Mouse (Mus musculus): Measurements from ENCODE around the gene Pip4k2b. TPM values are rescaled to one million over a fixed set of nuclear protein-coding genes. Genes with fewer than 3 reads are reported as not detected.

Gene Pip4k2b
- polyA plus RNA-seq, 1 experiment from 2014 or later: 3.7 TPM

DNA sequence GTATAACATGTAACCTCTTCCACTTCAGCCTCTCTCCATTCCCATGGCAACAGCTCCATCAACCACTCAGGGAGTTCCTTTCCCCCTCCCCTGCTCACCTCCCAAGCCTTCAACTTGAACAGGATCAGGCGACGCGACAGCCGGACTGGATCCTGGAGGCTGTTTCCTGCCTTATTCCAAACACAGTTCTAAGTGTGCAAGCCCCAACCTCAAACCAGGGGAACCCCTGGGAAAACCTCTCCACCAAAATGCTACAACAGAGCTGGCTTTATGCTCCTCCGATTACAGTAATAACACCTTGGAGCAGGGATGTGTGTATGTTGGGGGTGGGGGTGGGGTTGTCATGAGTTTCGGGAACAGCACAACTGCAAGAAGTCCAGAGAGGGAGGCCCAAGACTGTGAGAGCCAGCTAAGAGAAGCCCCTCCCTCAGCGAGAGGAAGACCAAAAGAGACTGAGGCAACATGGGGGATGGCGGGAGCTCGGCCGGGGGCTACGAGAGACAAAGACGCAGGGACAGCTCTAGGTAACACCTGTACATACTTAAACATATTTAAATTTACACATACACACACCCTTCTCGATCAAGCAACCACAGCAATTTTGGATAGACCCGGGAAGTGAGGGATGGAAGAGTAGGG is 46.5 kb downstream of the Pip4k2b start:
- Histone ChIP-seq H3K36me3 (peaks cover 3% of the 10 kb centered on the region; the same call in 1 of the 2 replicates), H3K9ac (replicated peaks) (peak overlapping the region; percentile 96), H3K27ac (peak overlapping the region; percentile 99), H3K4me2 (replicated peaks) (peak overlapping the region; percentile 94), H3K4me3 (replicated peaks) (peak overlapping the region; percentile 77), H3K27me3 (no peaks in the 10 kb centered on the region), H3K4me1 (replicated peaks) (peaks cover 68% of the 10 kb centered on the region), H3K9me3 (no peaks in the 10 kb centered on the region)
- no peak for ATAC-seq
- WGBS: under 1% methylated on average over 14 of the region's 14 CpGs

DNA sequence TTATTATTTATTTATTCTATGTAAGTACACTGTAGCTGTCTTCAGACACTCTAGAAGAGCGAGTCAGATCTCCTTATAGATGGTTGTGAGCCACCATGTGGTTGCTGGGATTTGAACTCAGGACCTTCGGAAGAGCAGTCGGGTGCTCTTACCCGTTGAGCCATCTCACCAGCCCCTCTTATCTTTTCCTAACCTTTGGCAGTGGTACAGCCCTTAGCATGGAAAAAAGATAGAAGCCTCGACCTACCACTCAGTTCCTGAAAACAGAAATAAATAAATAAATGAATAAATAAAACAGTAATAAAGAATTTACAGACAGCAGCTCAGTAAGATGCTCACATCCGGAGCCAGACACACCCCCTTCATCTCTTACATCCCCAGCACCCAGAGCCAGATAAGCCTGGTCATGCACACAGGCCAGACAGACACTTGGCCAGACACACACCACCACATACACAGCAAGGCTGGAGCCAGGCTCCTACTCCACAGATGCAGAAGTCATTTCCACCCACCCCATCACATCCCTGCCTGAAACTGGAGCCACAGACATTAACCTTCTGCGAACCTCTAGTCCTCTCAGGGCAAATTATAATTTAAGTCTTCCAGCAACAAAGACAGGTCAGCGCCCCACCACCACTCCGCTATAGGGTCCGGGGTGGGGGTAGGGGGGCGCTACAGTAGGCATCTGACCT is 47.2 kb downstream of the Pip4k2b start:
- H3K9ac ChIP-seq (replicated peaks): peak overlapping the region; percentile 96
- 55% methylated on average over 11 of the region's 11 CpGs for WGBS
- peaks cover 68% of the 10 kb centered on the region for H3K4me1 ChIP-seq (replicated peaks)
- peak overlapping the region; percentile 99 for H3K27ac ChIP-seq
- H3K4me2 ChIP-seq (replicated peaks): peak overlapping the region; percentile 94
- peaks cover 10% of the 10 kb centered on the region for H3K36me3 ChIP-seq
- peak overlapping the region; percentile 77 for H3K4me3 ChIP-seq (replicated peaks)
- no peaks in the 10 kb centered on the region for H3K27me3 ChIP-seq
- ATAC-seq: no peak
- no peaks in the 10 kb centered on the region for H3K9me3 ChIP-seq

DNA sequence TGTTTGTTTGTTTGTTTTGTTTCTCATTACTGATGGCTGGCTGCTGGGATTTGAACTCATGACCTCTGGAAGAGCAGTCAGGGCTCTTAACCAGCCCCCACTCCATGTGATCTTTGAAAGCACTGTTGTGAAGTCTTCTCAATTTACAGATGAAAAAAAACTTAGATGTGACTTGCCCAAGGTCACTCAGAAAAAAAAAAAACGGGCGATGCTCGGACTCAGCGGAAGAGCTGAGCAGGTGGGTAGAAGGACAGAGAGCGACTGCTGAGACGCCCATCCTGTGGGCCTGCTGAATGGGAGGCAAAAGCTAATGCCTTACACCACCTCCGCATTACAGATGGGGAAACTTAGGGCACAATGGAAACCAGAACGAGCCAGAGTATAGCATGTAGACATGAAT is 47.8 kb downstream of the Pip4k2b start:
- H3K9ac ChIP-seq (replicated peaks): peak overlapping the region; percentile 96; the same call in 1 of the 2 replicates
- no peaks in the 10 kb centered on the region for H3K27me3 ChIP-seq
- ATAC-seq: no peak
- H3K4me2 ChIP-seq (replicated peaks): peak overlapping the region; percentile 94
- peak overlapping the region; percentile 82 for H3K27ac ChIP-seq
- peaks cover 62% of the 10 kb centered on the region for H3K4me1 ChIP-seq (replicated peaks)
- peak overlapping the region; percentile 77 for H3K4me3 ChIP-seq (replicated peaks)
- WGBS: 78% methylated on average over 8 of the region's 8 CpGs
- no peaks in the 10 kb centered on the region for H3K9me3 ChIP-seq
- peaks cover 16% of the 10 kb centered on the region for H3K36me3 ChIP-seq

DNA sequence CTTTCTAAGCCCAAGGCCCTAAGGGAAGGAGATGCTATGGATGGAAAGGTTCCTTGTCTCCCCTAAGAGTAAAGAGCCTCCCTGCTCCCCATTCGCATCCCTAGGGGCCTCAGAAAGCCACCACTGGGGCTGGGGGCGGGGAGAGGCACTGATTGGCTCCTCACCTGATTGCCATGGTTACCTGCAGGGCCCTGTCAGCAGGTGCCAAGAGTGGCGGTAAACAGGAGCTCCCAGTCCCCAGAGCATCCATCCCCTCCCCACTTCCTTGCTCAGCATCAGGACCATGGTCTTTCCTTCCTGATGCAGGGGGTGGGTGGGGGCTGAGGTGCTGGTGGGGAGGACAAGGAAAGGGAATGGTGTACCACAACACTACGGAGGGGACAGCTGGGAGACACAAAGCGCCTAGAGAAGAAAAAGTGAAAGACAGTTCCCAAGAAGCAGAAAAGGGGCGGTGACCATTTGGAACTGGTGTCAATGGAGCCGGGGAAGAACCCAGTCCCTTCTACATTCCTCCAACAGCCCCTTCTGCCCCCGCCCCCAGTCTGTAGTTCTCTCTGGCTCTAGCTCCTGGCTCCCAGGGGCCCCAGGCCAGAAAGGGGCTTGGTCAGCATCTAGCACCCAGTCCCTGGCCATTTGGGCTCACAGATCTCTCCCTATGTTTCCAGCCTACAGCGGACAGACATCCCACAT is 48.6 kb downstream of the Pip4k2b start:
- Histone ChIP-seq H3K4me1 (replicated peaks) (peaks cover 54% of the 10 kb centered on the region), H3K4me2 (replicated peaks) (peak overlapping the region; percentile 94), H3K9me3 (no peaks in the 10 kb centered on the region), H3K9ac (replicated peaks) (peak overlapping the region; percentile 61), H3K36me3 (peaks cover 25% of the 10 kb centered on the region), H3K27me3 (no peaks in the 10 kb centered on the region), H3K4me3 (replicated peaks) (peak overlapping the region; percentile 77), H3K27ac (peak overlapping the region; percentile 82)
- ATAC-seq: no peak
- WGBS: 18% methylated on average over 9 of the region's 9 CpGs

DNA sequence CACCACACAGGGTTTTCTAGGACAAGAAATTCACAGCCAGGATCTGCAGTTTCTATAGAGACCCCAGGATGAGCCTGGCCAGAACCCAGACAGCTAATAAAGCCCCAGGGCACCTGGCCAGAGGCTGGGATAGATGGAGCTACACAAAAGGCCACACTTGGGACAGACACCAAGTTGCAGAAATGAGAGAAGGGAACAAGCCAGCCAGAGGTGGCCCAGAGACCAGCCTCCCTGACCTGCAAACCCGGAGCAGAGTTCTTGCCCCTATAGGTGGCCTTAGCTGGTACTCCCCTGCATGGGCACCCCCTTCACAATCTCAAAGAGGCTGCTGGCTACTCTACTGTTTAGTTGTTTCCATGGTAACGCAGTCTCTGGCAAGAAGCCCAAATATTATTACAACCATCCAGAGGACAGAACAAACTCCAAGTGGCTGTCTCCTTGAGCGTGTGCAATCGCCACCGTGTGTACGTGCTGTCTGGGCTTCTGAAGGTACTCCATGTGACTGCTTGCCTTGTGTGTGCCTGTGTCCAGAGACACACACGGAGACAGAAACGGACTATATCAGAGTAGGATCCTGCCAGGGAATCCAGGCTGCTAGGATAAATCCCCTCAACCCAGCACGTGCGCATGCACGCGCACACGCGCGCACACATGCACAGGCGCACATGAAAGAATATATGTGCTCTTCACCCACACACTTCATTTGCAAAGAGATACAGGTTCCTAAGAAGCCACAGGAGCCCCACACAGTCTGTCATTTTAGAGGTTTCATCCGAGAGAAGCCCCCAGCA is 49.4 kb downstream of the Pip4k2b start:
- Histone ChIP-seq H3K36me3 (peaks cover 32% of the 10 kb centered on the region), H3K4me1 (replicated peaks) (peaks cover 52% of the 10 kb centered on the region), H3K27ac (peak overlapping the region; percentile 82), H3K9me3 (no peaks in the 10 kb centered on the region), H3K4me2 (replicated peaks) (peak overlapping the region; percentile 94), H3K4me3 (replicated peaks) (peak overlapping the region; percentile 77), H3K9ac (replicated peaks) (peak overlapping the region; percentile 61), H3K27me3 (no peaks in the 10 kb centered on the region)
- WGBS: 40% methylated on average over 17 of the region's 17 CpGs
- ATAC-seq: peak; percentile 15; the same call in 1 of the 2 replicates

DNA sequence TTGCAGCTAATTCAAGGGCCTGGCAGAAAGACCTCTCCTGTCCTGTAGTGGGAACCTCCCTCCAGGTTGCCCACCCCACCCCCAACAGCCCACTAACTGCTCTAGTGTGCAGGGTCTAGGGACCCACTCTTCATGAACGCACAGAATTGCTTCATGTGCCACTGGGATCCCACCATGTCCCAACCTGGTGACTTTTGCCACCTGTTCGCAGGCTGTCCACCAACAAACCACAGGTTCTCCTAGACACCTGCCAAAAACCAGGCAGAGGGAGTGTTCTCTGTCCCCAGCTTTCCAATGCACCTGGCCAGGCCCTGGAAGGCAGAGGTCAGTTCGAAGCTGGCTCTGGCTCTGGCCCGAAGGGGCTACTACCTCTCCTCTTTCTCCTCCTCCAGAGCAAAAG is 50.1 kb downstream of the Pip4k2b start:
- Histone ChIP-seq H3K9ac (replicated peaks) (no peak overlapping the region), H3K4me2 (replicated peaks) (peak overlapping the region; percentile 94), H3K36me3 (peaks cover 36% of the 10 kb centered on the region), H3K9me3 (no peaks in the 10 kb centered on the region), H3K4me3 (replicated peaks) (no peak overlapping the region), H3K27me3 (no peaks in the 10 kb centered on the region), H3K27ac (peak overlapping the region; percentile 82), H3K4me1 (replicated peaks) (peaks cover 52% of the 10 kb centered on the region)
- 78% methylated on average over 4 of the region's 4 CpGs for WGBS
- ATAC-seq: no peak

DNA sequence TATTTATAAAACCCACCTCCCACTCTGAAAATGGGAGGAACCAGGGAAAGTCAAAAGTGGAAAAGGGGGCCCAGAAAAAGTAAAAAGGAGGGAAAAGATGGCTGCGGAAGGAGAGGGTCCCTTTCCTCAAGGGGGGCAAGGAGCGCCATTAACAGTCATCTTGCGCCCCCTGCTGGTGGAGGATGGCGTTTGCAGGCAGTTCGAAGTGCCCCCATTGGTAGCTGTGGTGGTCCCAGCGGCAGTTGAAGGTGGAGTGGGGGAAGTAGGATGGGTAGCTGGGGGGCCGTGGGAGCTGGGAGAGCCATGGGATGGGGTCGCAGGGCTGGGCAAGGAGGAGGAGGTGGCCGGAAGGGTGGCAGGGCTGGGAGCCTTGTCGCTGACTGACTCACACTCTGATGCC is 54.6 kb downstream of the Pip4k2b start:
- no peak overlapping the region for H3K9ac ChIP-seq (replicated peaks)
- H3K27me3 ChIP-seq: 0 out of 2 replicates have a peak, but pooled peaks cover 3% of the 10 kb centered on the region
- 0 out of 2 replicates have a peak, but pooled peaks have one; percentile 7 for ATAC-seq
- H3K4me2 ChIP-seq (replicated peaks): no peak overlapping the region
- no peaks in the 10 kb centered on the region for H3K9me3 ChIP-seq
- 27% methylated on average over 10 of the region's 10 CpGs for WGBS
- no peak overlapping the region for H3K27ac ChIP-seq
- H3K36me3 ChIP-seq: peaks cover 47% of the 10 kb centered on the region
- H3K4me3 ChIP-seq (replicated peaks): no peak overlapping the region
- peaks cover 34% of the 10 kb centered on the region for H3K4me1 ChIP-seq (replicated peaks)

DNA sequence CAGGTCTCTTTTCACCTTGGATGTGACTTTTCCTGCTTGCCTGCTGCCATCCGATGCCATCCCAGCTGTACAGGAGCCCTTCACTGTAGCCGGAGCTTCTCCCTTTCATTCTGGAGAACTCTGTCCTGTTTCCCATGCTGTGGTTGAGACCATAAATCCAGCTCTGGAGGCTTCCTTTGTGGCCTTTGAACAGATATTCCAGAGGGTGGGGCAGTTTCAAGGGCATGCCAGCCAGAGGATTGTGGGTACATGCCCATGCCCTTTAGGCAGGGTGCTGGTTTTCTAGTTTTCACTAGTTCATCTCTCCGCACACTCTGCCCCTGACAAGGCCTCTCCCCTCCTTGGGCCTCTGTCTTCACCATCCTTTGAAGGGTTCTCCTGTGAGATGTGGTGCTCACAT is 57.4 kb downstream of the Pip4k2b start:
- Histone ChIP-seq H3K4me1 (replicated peaks) (peaks cover 19% of the 10 kb centered on the region), H3K9me3 (no peaks in the 10 kb centered on the region), H3K36me3 (peaks cover 41% of the 10 kb centered on the region), H3K27me3 (0 out of 2 replicates have a peak, but pooled peaks cover 3% of the 10 kb centered on the region), H3K27ac (0 out of 2 replicates have a peak overlapping the region, but pooled peaks have one; percentile 14), H3K4me3 (replicated peaks) (no peak overlapping the region), H3K9ac (replicated peaks) (no peak overlapping the region), H3K4me2 (replicated peaks) (no peak overlapping the region)
- ATAC-seq: no peak
- 95% methylated on average over 3 of the region's 3 CpGs for WGBS

DNA sequence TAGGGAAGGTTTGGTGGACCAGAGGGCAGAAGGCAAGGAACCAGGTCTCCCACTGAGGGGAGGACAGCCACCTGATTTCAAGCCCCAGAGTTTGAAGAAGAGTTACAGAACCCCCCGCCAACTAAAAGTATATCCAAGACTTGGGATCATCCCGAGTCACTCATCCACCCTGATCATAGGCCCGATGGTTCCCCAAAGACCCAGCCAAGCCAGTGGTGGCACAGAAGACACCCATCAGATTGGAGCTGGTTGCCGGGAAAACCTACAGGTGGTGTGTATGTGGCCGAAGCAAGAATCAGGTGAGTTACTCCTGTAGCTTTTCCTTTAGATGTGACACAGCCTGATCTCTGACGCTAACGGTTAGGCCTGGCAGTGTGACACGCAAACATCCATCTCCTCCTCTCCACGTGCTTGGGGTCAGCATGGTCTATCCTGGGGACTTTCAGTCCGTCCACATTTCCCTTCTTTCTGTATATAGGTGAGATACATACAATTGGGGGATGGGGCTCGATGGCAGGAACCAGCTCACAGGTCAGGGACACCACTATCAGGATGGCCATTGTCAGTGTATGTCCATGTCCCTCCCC is 58.1 kb downstream of the Pip4k2b start:
- H3K27me3 ChIP-seq: 0 out of 2 replicates have a peak, but pooled peaks cover 3% of the 10 kb centered on the region
- peak overlapping the region; percentile 35 for H3K4me3 ChIP-seq (replicated peaks)
- no peak overlapping the region for H3K27ac ChIP-seq
- H3K4me2 ChIP-seq (replicated peaks): peak overlapping the region; percentile 67
- peaks cover 41% of the 10 kb centered on the region for H3K36me3 ChIP-seq
- peaks cover 19% of the 10 kb centered on the region for H3K4me1 ChIP-seq (replicated peaks)
- H3K9me3 ChIP-seq: no peaks in the 10 kb centered on the region
- WGBS: 73% methylated on average over 11 of the region's 11 CpGs
- ATAC-seq: no peak
- peak overlapping the region; percentile 46 for H3K9ac ChIP-seq (replicated peaks)

DNA sequence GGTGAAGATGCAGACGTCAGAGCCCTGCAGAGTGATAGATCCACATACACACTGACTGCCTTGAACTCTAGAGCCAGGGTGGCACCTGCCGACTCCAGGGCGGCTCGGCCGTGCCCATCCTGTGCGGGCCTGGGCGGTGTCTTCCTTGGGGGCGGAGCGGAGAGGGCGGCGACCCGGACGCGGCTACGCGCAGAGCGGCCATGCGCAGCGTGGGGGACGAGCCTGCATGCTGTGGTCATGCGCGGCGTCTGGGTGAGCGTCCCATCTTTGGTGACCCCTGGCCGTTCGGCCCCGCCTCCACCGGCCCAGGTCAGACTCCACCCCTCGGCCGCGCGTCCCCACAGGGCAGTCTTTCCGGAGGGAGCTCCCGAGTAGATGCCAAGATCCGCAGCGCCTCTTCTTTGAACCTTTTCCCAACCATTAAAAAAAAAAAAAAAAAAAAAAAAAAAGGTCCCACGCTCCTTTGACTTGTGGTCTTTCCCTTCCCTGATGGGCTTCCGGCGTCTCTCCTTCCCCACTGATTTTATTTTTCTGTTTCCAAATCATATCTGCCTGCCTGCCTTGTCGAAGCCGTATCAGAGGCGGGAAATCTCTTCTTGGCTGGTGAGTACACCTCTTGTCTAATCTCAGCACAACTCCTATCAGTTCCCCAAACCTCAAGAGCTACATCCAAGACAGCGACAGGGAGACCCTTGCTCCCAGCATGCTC is 58.7 kb downstream of the Pip4k2b start, which contains the start of gene Cisd3:
Cisd3 (plus strand) TSS at position 214 of the 709 bp plus-strand sequence.
- 0 out of 2 replicates have a peak within 1 kb of the TSS, but pooled peaks have one; percentile 14 for H3K27ac ChIP-seq
- peak within 1 kb of the TSS; percentile 67 for H3K4me2 ChIP-seq (replicated peaks)
- H3K27me3 ChIP-seq: 0 out of 2 replicates have a peak, but pooled peaks cover 3% of the 10 kb centered on the region
- peaks cover 40% of the 10 kb centered on the region for H3K36me3 ChIP-seq
- 1% methylated on average over 40 of the region's 43 CpGs for WGBS
- ATAC-seq: peak; percentile 63
- H3K9ac ChIP-seq (replicated peaks): peak within 1 kb of the TSS; percentile 46
- peaks cover 19% of the 10 kb centered on the region for H3K4me1 ChIP-seq (replicated peaks)
- H3K9me3 ChIP-seq: no peaks in the 10 kb centered on the region
- H3K4me3 ChIP-seq (replicated peaks): peak within 1 kb of the TSS; percentile 35
